In the genomic region with DNA sequence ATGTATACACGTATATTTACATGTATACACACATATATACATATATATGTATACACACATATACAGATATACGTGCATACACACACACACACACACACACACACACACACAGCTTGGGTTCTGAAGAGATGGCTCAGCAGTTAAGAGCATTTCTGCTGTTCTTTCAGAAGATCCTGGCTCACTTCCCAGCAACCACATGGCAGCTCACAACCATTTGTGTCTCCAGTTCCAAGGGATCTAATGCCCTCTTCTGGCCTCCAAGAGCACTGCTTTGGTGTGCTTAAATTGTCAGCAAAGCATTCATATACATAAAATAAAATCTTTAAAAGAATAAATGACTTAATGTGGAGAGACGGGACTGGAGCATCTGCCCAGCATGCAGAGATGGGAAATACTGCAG, we compare ENCODE assay signal across 9 mouse cellular contexts. TPM values are rescaled to one million over a fixed set of nuclear protein-coding genes. Genes with fewer than 3 reads are reported as not detected.
DNase-seq lines count a peak whose midpoint lies in the region; ATAC-seq lines count a peak whose summit lies in the region.
"Had no signal": no experiment of that assay in that cellular context is flagged by ENCODE, and none has a peak within 500 bp of the region (broad histone marks: within the 10 kb centered on the region; RNA-seq: fewer than 3 reads in every experiment).

No protein-coding gene starts in this region.

- no peaks in the 10 kb centered on the region for H3K27me3 ChIP-seq in hindbrain, embryonic 14.5 days (ENCODE audit: control insufficient read depth, insufficient read depth, low read length)
- H3K27me3 ChIP-seq in hindbrain, embryonic 10.5 days (ENCODE audit: insufficient read depth, poor library complexity, severe bottlenecking): no peaks in the 10 kb centered on the region
- no peaks in the 10 kb centered on the region for H3K27me3 ChIP-seq in intestine, embryonic 15.5 days (replicated peaks)
- H3K27me3 ChIP-seq: limb, embryonic 12.5 days had no signal

- WGBS in hindbrain, embryonic 14.5 days: 79% methylated on average over 3 of the region's 3 CpGs
- 82% methylated on average over 3 of the region's 3 CpGs for WGBS in hindbrain, embryonic 10.5 days
- 65% methylated on average over 3 of the region's 3 CpGs for WGBS in intestine, embryonic 15.5 days

- H3K36me3 ChIP-seq in hindbrain, embryonic 14.5 days (replicated peaks; ENCODE audit: control insufficient read depth, insufficient read depth): no peaks in the 10 kb centered on the region
- H3K36me3 ChIP-seq in hindbrain, embryonic 10.5 days: no peaks in the 10 kb centered on the region
- no peaks in the 10 kb centered on the region for H3K36me3 ChIP-seq in intestine, embryonic 15.5 days
- H3K36me3 ChIP-seq: limb, embryonic 12.5 days had no signal

- no peak for ATAC-seq in hindbrain, embryonic 14.5 days (ENCODE audit: low FRiP score)
- peak; percentile 47; the same call in 1 of the 2 replicates for ATAC-seq in intestine, embryonic 15.5 days
- ATAC-seq in megakaryocyte, adult 5-6 weeks (ENCODE audit: poor library complexity, severe bottlenecking): no peak

- H3K9me3 ChIP-seq in hindbrain, embryonic 14.5 days (ENCODE audit: control insufficient read depth, low read length): no peaks in the 10 kb centered on the region
- no peaks in the 10 kb centered on the region for H3K9me3 ChIP-seq in hindbrain, embryonic 10.5 days
- H3K9me3 ChIP-seq in intestine, embryonic 15.5 days: no peaks in the 10 kb centered on the region
- H3K9me3 ChIP-seq: limb, embryonic 12.5 days had no signal

- H3K4me2 ChIP-seq in hindbrain, embryonic 14.5 days (replicated peaks): no peak overlapping the region
- no peak overlapping the region for H3K4me2 ChIP-seq in intestine, embryonic 15.5 days (replicated peaks)
- H3K4me2 ChIP-seq: limb, embryonic 12.5 days had no signal

- H3K4me1 ChIP-seq in hindbrain, embryonic 14.5 days (replicated peaks; ENCODE audit: control insufficient read depth, insufficient read depth, low read length): no peaks in the 10 kb centered on the region
- 0 out of 2 replicates have a peak, but pooled peaks cover 2% of the 10 kb centered on the region for H3K4me1 ChIP-seq in hindbrain, embryonic 10.5 days (replicated peaks)
- H3K4me1 ChIP-seq in intestine, embryonic 15.5 days (replicated peaks): peaks cover 1% of the 10 kb centered on the region; the same call in 1 of the 2 replicates
- H3K4me1 ChIP-seq: limb, embryonic 12.5 days had no signal

- H3K9ac ChIP-seq in hindbrain, embryonic 14.5 days: no peak overlapping the region
- no peak overlapping the region for H3K9ac ChIP-seq in intestine, embryonic 15.5 days
- H3K9ac ChIP-seq: limb, embryonic 12.5 days had no signal

- peak; percentile 63 for DNase-seq in hindbrain, embryonic 14.5 days (ENCODE audit: low spot score)
- no peak for DNase-seq in hindbrain, embryonic 10.5 days (ENCODE audit: low spot score)
- DNase-seq in MEL-GATA-1-ER (ENCODE audit: extremely low read depth, low read depth): peak; percentile 53
- peak; percentile 82 to 85 for DNase-seq in cerebellum, postnatal 14 days
- peak; percentile 79 for DNase-seq in left cerebral cortex, postnatal 4 days
- DNase-seq in right cerebral cortex, postnatal 4 days: peak; percentile 66

- H3K4me3 ChIP-seq in hindbrain, embryonic 14.5 days (replicated peaks; ENCODE audit: low read length): no peak overlapping the region
- no peak overlapping the region for H3K4me3 ChIP-seq in hindbrain, embryonic 10.5 days
- no peak overlapping the region for H3K4me3 ChIP-seq in intestine, embryonic 15.5 days (replicated peaks)
- H3K4me3 ChIP-seq: limb, embryonic 12.5 days had no signal

- H3K27ac ChIP-seq in hindbrain, embryonic 14.5 days: no peak overlapping the region
- no peak overlapping the region for H3K27ac ChIP-seq in hindbrain, embryonic 10.5 days
- no peak overlapping the region for H3K27ac ChIP-seq in intestine, embryonic 15.5 days
- H3K27ac ChIP-seq: limb, embryonic 12.5 days had no signal

- intact Hi-C loops in left cerebral cortex, postnatal 4 days (cut with DNase I): no loop called here

RNA-seq across cellular contexts. Expression of a gene that starts 0.8 kb away (rescaled TPM):
- 2.3 and 3.8 TPM in 2 replicates for polyA plus RNA-seq in hindbrain, embryonic 14.5 days (2014; fragmentation: Nextera tagmentation; extraction: Ambion mirVana)
- 2.1 and 2.6 TPM in 2 replicates for polyA plus RNA-seq in hindbrain, embryonic 10.5 days (2016; fragmentation: Nextera tagmentation; extraction: Ambion mirVana)
- 1.7 and 2.1 TPM in 2 replicates for polyA plus RNA-seq in intestine, embryonic 15.5 days (2015; fragmentation: Nextera tagmentation; extraction: Ambion mirVana)
- total RNA-seq in left cerebral cortex, postnatal 4 days (2021): not detected
- total RNA-seq in megakaryocyte, adult 5-6 weeks (2015): 0.47 and 0.66 TPM in 2 replicates
- 0.33 TPM in 1 of 2 replicates, not detected in the other for total RNA-seq in megakaryocyte, adult 5-6 weeks (2017)
